Mouse (Mus musculus) small intestine, adult 2 months (tissue): ENCODE results near the gene Gimap8.

Experiments used
- CTCF ChIP-seq: fragments of 200-500 bp; IDR thresholded peaks from 2 replicates; pipeline ENCODE4 v1.5.1; 2012; ENCODE audit warnings: low read depth, mild to moderate bottlenecking, control low read depth, inconsistent platforms, low read length, moderate library complexity, mixed read lengths; ENCODE audit not compliant: insufficient replicate concordance, insufficient read length; ENCODE audit errors: extremely low read depth
- POLR2A ChIP-seq: fragments of 200-500 bp; IDR thresholded peaks from 2 replicates; pipeline ENCODE4 v1.6.1; 2012; ENCODE audit warnings: low read depth, mild to moderate bottlenecking, control low read depth, inconsistent platforms, low read length, moderate library complexity

DNA sequence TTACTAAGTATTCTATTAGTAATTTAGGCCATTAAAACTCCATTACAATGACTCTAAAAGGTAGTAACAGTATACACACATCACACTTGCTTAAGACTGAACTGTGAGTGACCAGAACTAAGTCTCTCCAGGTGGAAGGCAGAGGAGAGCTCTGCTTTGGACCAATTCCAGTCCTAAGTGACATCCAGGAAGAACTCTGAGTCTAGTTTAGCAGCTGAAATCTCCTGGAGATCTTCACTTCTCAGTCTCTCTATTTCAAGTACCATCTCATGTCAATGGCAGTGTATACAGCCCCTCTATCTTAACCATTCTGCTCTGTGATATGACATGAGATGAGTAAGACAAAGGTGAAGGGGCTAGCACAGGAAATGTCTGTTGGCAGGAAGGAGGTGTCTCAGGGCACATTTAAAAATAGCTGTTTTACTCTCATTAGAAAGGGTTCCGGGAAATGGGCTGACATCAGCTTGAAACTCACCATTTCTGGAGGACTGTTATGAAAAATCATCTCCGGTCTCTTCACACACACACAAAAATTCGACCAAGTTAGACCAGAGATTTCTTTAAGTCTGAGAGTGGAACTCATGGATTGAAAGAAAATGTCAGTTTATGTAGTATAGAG, 34.5 kb downstream of the Gimap8 start:
- TF ChIP-seq CTCF: no peak
- TF ChIP-seq POLR2A: no peak
